Mouse (Mus musculus) forebrain, embryonic 10.5 days (tissue): ENCODE results near the gene Itga6. TPM values are rescaled to one million over a fixed set of nuclear protein-coding genes. Genes with fewer than 3 reads are reported as not detected.

Experiments
- DNase-seq: peaks from one replicate; pipeline ENCODE4 v3.0.0-alpha.2; 2017; ENCODE audit warnings: low spot score; ENCODE audit errors: extremely low spot score
- H3K27ac ChIP-seq: fragments of 300-500 bp; sonication (generic); 2 replicates; pipeline ENCODE4 v1.5.1; 2016; ENCODE audit warnings: mild to moderate bottlenecking
- H3K27me3 ChIP-seq: fragments of 300-500 bp; sonication (generic); 2 replicates; pipeline ENCODE4 v1.6.1; 2016; ENCODE audit warnings: mild to moderate bottlenecking; ENCODE audit not compliant: poor library complexity, severe bottlenecking
- H3K36me3 ChIP-seq: fragments of 300-500 bp; sonication (generic); replicated peaks from 2 replicates; pipeline ENCODE4 v1.6.1; 2016; ENCODE audit warnings: mild to moderate bottlenecking, moderate library complexity
- H3K4me1 ChIP-seq: fragments of 300-500 bp; sonication (generic); 2 replicates; pipeline ENCODE4 v1.6.1; 2016
- H3K4me3 ChIP-seq: fragments of 300-500 bp; sonication (generic); 2 replicates; pipeline ENCODE4 v1.5.1; 2016; ENCODE audit warnings: mild to moderate bottlenecking, moderate library complexity
- H3K9me3 ChIP-seq: fragments of 300-500 bp; sonication (generic); 2 replicates; pipeline ENCODE4 v1.6.1; 2016; ENCODE audit warnings: mild to moderate bottlenecking, moderate library complexity
- WGBS: fragments of 180-500 bp; shearing (Covaris S2); methylation state at CpG from one replicate; pipeline ENCODE4 v1.1.7; 2016; 5-methylcytosine and 5-hydroxymethylcytosine counted together
- polyA plus RNA-seq: library from polyadenylated mRNA; unstranded; fragments of >200 nt; fragmentation: Nextera tagmentation; extraction: Ambion mirVana; gene quantifications from 2 replicates; pipeline ENCODE4 v1.2.1, GENCODE M21; 2016

Itga6 gene
- polyA plus RNA-seq, 1 experiment from 2014 or later: 45.7 TPM

- no peaks in the 10 kb centered on the region for H3K36me3 ChIP-seq
- no peaks in the 10 kb centered on the region for H3K9me3 ChIP-seq
- peak overlapping the region; percentile 10; the same call in 1 of the 2 replicates for H3K4me3 ChIP-seq
- 41% methylated on average over 9 of the region's 9 CpGs for WGBS
- no peaks in the 10 kb centered on the region; the same call in 1 of the 2 replicates for H3K27me3 ChIP-seq
- DNase-seq: no peak
- peaks cover 21% of the 10 kb centered on the region for H3K4me1 ChIP-seq
- H3K27ac ChIP-seq: peak overlapping the region; percentile 41; the same call in 1 of the 2 replicates
Measured at GRCm38 (mm10) chr2:71775201-71775611, 29.8 kb downstream of the Itga6 start.

- DNase-seq: no peak
- no peak overlapping the region for H3K4me3 ChIP-seq
- peaks cover 3% of the 10 kb centered on the region; the same call in 1 of the 2 replicates for H3K27me3 ChIP-seq
- H3K36me3 ChIP-seq: no peaks in the 10 kb centered on the region
- WGBS: 71% methylated on average over 5 of the region's 5 CpGs
- peak overlapping the region; percentile 54; the same call in 1 of the 2 replicates for H3K27ac ChIP-seq
- H3K9me3 ChIP-seq: no peaks in the 10 kb centered on the region
- peaks cover 26% of the 10 kb centered on the region for H3K4me1 ChIP-seq
Measured at GRCm38 (mm10) chr2:71779266-71779888, 34.0 kb downstream of the Itga6 start.

GRCm38 (mm10) chr2:71780016-71780415 is 34.6 kb downstream of the Itga6 start:
- Histone ChIP-seq H3K27ac (peak overlapping the region; percentile 54), H3K36me3 (no peaks in the 10 kb centered on the region), H3K4me1 (peaks cover 20% of the 10 kb centered on the region), H3K4me3 (no peak overlapping the region), H3K9me3 (no peaks in the 10 kb centered on the region), H3K27me3 (peaks cover 9% of the 10 kb centered on the region)
- DNase-seq: no peak
- 70% methylated on average over 6 of the region's 6 CpGs for WGBS

GRCm38 (mm10) chr2:71785260-71785659 is 39.8 kb downstream of the Itga6 start:
- Histone ChIP-seq H3K27me3 (peaks cover 19% of the 10 kb centered on the region), H3K4me3 (no peak overlapping the region), H3K4me1 (peaks cover 36% of the 10 kb centered on the region), H3K36me3 (peaks cover 3% of the 10 kb centered on the region), H3K9me3 (no peaks in the 10 kb centered on the region), H3K27ac (no peak overlapping the region)
- 82% methylated on average over 3 of the region's 3 CpGs for WGBS
- no peak for DNase-seq

GRCm38 (mm10) chr2:71786060-71786459 is 40.6 kb downstream of the Itga6 start:
- Histone ChIP-seq H3K27ac (no peak overlapping the region), H3K9me3 (no peaks in the 10 kb centered on the region), H3K27me3 (peaks cover 19% of the 10 kb centered on the region), H3K36me3 (peaks cover 11% of the 10 kb centered on the region), H3K4me3 (peak overlapping the region; percentile 90; the same call in 1 of the 2 replicates), H3K4me1 (peaks cover 41% of the 10 kb centered on the region)
- 62% methylated on average over 5 of the region's 5 CpGs for WGBS
- DNase-seq: no peak

- peak; percentile 82 for DNase-seq
- H3K36me3 ChIP-seq: peaks cover 16% of the 10 kb centered on the region
- no peaks in the 10 kb centered on the region for H3K9me3 ChIP-seq
- WGBS: under 1% methylated on average over 56 of the region's 61 CpGs
- H3K4me3 ChIP-seq: peak overlapping the region; percentile 90
- H3K27me3 ChIP-seq: peaks cover 19% of the 10 kb centered on the region
- peak overlapping the region; percentile 95 for H3K27ac ChIP-seq
- peaks cover 41% of the 10 kb centered on the region for H3K4me1 ChIP-seq
Measured at GRCm38 (mm10) chr2:71786591-71787155, 41.3 kb downstream of the Itga6 start.

- peak; percentile 68 for DNase-seq
- Histone ChIP-seq H3K27ac (peak overlapping the region; percentile 95), H3K36me3 (peaks cover 21% of the 10 kb centered on the region), H3K27me3 (peaks cover 19% of the 10 kb centered on the region), H3K9me3 (no peaks in the 10 kb centered on the region), H3K4me1 (peaks cover 41% of the 10 kb centered on the region), H3K4me3 (peak overlapping the region; percentile 90)
- WGBS: under 1% methylated on average over 40 of the region's 40 CpGs
Measured at GRCm38 (mm10) chr2:71787156-71787590, 41.8 kb downstream of the Itga6 start.

- peak overlapping the region; percentile 90 for H3K4me3 ChIP-seq
- H3K27ac ChIP-seq: peak overlapping the region; percentile 95
- WGBS: 1% methylated on average over 32 of the region's 32 CpGs
- peaks cover 19% of the 10 kb centered on the region for H3K27me3 ChIP-seq
- no peaks in the 10 kb centered on the region for H3K9me3 ChIP-seq
- H3K4me1 ChIP-seq: peaks cover 38% of the 10 kb centered on the region
- peak; percentile 56 for DNase-seq
- peaks cover 27% of the 10 kb centered on the region for H3K36me3 ChIP-seq
Measured at GRCm38 (mm10) chr2:71787591-71788460, 42.4 kb downstream of the Itga6 start.

- Histone ChIP-seq H3K27me3 (peaks cover 3% of the 10 kb centered on the region; the same call in 1 of the 2 replicates), H3K4me1 (peaks cover 55% of the 10 kb centered on the region), H3K9me3 (no peaks in the 10 kb centered on the region), H3K4me3 (no peak overlapping the region), H3K36me3 (peaks cover 32% of the 10 kb centered on the region), H3K27ac (no peak overlapping the region)
- WGBS: 90% methylated on average over 5 of the region's 5 CpGs
- DNase-seq: no peak
Measured at GRCm38 (mm10) chr2:71790752-71791151, 45.3 kb downstream of the Itga6 start.

GRCm38 (mm10) chr2:71791203-71791602 is 45.8 kb downstream of the Itga6 start:
- H3K27ac ChIP-seq: no peak overlapping the region
- WGBS: 93% methylated on average over 2 of the region's 2 CpGs
- H3K4me3 ChIP-seq: no peak overlapping the region
- no peaks in the 10 kb centered on the region for H3K27me3 ChIP-seq
- DNase-seq: no peak
- peaks cover 32% of the 10 kb centered on the region for H3K36me3 ChIP-seq
- H3K4me1 ChIP-seq: peaks cover 55% of the 10 kb centered on the region
- no peaks in the 10 kb centered on the region for H3K9me3 ChIP-seq

- whole genome bisulfite sequencing: 65% methylated on average over 6 of the region's 6 CpGs
Measured at GRCm38 (mm10) chr2:71794139-71794538, 48.7 kb downstream of the Itga6 start.

GRCm38 (mm10) chr2:71796787-71797186 is 51.4 kb downstream of the Itga6 start:
- Histone ChIP-seq H3K27ac (no peak overlapping the region), H3K9me3 (no peaks in the 10 kb centered on the region), H3K36me3 (peaks cover 27% of the 10 kb centered on the region), H3K4me1 (peaks cover 38% of the 10 kb centered on the region), H3K27me3 (no peaks in the 10 kb centered on the region), H3K4me3 (no peak overlapping the region)
- DNase-seq: no peak
- 83% methylated on average over 6 of the region's 6 CpGs for WGBS

More at GRCm38 (mm10) chr2:71794139-71794538, 48.7 kb downstream of the Itga6 start:
- no peak overlapping the region for H3K27ac ChIP-seq
- H3K36me3 ChIP-seq: peaks cover 39% of the 10 kb centered on the region
- H3K4me1 ChIP-seq: peaks cover 36% of the 10 kb centered on the region
- H3K9me3 ChIP-seq: no peaks in the 10 kb centered on the region
- H3K27me3 ChIP-seq: no peaks in the 10 kb centered on the region
- DNase-seq: no peak
- no peak overlapping the region for H3K4me3 ChIP-seq
